Mouse (Mus musculus) ES-E14 (cell line): ENCODE data around the gene Eefsec.

ENCODE experiments used
- CHD2 ChIP-seq: IDR thresholded peaks from 2 replicates; pipeline ENCODE4 v1.6.1; 2014; ENCODE audit warnings: mild to moderate bottlenecking, low read depth, low read length, inconsistent platforms
- MAFK ChIP-seq: IDR thresholded peaks from 2 replicates; pipeline ENCODE4 v1.6.1; 2014; ENCODE audit warnings: mild to moderate bottlenecking, low read depth, low read length, inconsistent platforms; ENCODE audit not compliant: insufficient read depth
- ZC3H11A ChIP-seq: IDR thresholded peaks from 2 replicates; pipeline ENCODE4 v1.6.1; 2012; ENCODE audit warnings: low read depth, mild to moderate bottlenecking, inconsistent platforms, low read length, borderline replicate concordance
- ZNF384 ChIP-seq: IDR thresholded peaks from 2 replicates; pipeline ENCODE4 v1.6.1; 2012; ENCODE audit warnings: low read depth, low read length, inconsistent platforms

DNA sequence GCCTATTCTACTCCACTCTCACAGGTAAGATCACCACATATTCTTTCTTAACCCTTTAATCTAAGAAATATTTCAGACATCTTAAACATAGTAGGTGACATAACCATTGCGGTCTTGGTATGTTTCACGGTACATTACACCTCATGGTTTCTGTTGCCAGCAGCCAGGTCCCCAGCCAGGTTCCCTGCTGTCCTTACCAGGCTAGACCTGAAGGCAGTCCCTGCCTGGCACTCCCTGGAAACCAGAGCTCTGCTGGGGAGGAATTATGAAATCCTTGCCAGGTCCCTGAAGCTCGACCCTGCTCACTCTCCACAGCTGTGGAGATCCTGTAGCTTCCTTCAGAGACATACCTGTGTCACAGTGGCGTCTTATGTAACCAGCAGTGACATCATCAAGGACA, 230.1 kb downstream of the Eefsec start:
- TF ChIP-seq CHD2 (no peak), ZC3H11A (no peak), ZNF384 (no peak), MAFK (no peak)
